Mouse (Mus musculus): Measurements from ENCODE around the gene Prdx6. TPM values are rescaled to one million over a fixed set of nuclear protein-coding genes. Genes with fewer than 3 reads are reported as not detected.
A peak's percentile ranks its signal among the peaks of the same experiment; 100 is the strongest.
"Not testable (repeated sequence)": the region's sequence is repeated elsewhere in the genome, so short reads cannot be mapped to it uniquely, and the experiment has no call there.

Gene Prdx6
- polyA plus RNA-seq, 1 experiment from 2014 or later = 243 TPM

- not testable (repeated sequence) for H3K27me3 ChIP-seq, H3K36me3 ChIP-seq, H3K9me3 ChIP-seq
- Histone ChIP-seq H3K4me2 (replicated peaks) (peak overlapping the region; percentile 61), H3K4me1 (peaks cover 12% of the 10 kb centered on the region), H3K9ac (replicated peaks) (peak overlapping the region; percentile 18; the same call in 1 of the 2 replicates), H3K27ac (replicated peaks) (peak overlapping the region; percentile 80), H3K4me3 (peak overlapping the region; percentile 43)
- WGBS = 35% methylated on average over 11 of the region's 11 CpGs
- ATAC-seq (replicated peaks) = peak; percentile 6
Measured at GRCm38 (mm10) chr1:161196364-161196763, 54.7 kb downstream of the Prdx6 start.

GRCm38 (mm10) chr1:161195541-161196351 lies 55.3 kb downstream of the Prdx6 start:
- ATAC-seq (replicated peaks) = peak; percentile 98
- WGBS = under 1% methylated on average over 16 of the region's 16 CpGs
- H3K9me3 ChIP-seq = no peaks in the 10 kb centered on the region
- H3K27ac ChIP-seq (replicated peaks) = peak overlapping the region; percentile 80
- H3K9ac ChIP-seq (replicated peaks) = peak overlapping the region; percentile 18; the same call in 1 of the 2 replicates
- H3K4me1 ChIP-seq = peaks cover 12% of the 10 kb centered on the region
- H3K36me3 ChIP-seq = no peaks in the 10 kb centered on the region
- peak overlapping the region; percentile 43 for H3K4me3 ChIP-seq
- no peaks in the 10 kb centered on the region for H3K27me3 ChIP-seq
- H3K4me2 ChIP-seq (replicated peaks) = peak overlapping the region; percentile 61

- no peak for ATAC-seq (replicated peaks)
- WGBS = 78% methylated on average over 9 of the region's 9 CpGs
- H3K4me1 ChIP-seq = peaks cover 6% of the 10 kb centered on the region
- H3K4me2 ChIP-seq (replicated peaks) = no peak overlapping the region
- H3K36me3 ChIP-seq = no peaks in the 10 kb centered on the region
- H3K27ac ChIP-seq (replicated peaks) = no peak overlapping the region
- no peaks in the 10 kb centered on the region for H3K9me3 ChIP-seq
- no peak overlapping the region for H3K4me3 ChIP-seq
- H3K9ac ChIP-seq (replicated peaks) = no peak overlapping the region
- H3K27me3 ChIP-seq = no peaks in the 10 kb centered on the region
Measured at GRCm38 (mm10) chr1:161190253-161190910, 60.6 kb downstream of the Prdx6 start.

Other genes with a start within 250 kb of the Prdx6 start
- 15.1 and 16.4 TPM in 2 replicates for gene Zbtb37, start 216.4 kb downstream of the Prdx6 start, polyA plus RNA-seq (2015; fragmentation: Nextera tagmentation; extraction: Ambion mirVana)
- 33.6 and 34.6 TPM in 2 replicates for gene Dars2, start 180.6 kb downstream of the Prdx6 start, polyA plus RNA-seq (2015; fragmentation: Nextera tagmentation; extraction: Ambion mirVana)
- gene Cenpl, start 180.5 kb downstream of the Prdx6 start, polyA plus RNA-seq (2015; fragmentation: Nextera tagmentation; extraction: Ambion mirVana) = 20.4 and 22.1 TPM in 2 replicates
- gene Klhl20, start 119.7 kb downstream of the Prdx6 start, polyA plus RNA-seq (2015; fragmentation: Nextera tagmentation; extraction: Ambion mirVana) = 18.4 and 18.9 TPM in 2 replicates
- 22.3 and 22.4 TPM in 2 replicates for gene Ankrd45, start 108.5 kb downstream of the Prdx6 start, polyA plus RNA-seq (2015; fragmentation: Nextera tagmentation; extraction: Ambion mirVana)
- 0.66 and 1.0 TPM in 2 replicates for gene Tex50, start 91.9 kb downstream of the Prdx6 start, polyA plus RNA-seq (2015; fragmentation: Nextera tagmentation; extraction: Ambion mirVana)
- gene Tnfsf4, start 144.2 kb upstream of the Prdx6 start, polyA plus RNA-seq (2015; fragmentation: Nextera tagmentation; extraction: Ambion mirVana) = not detected in 2 replicates
- gene Tnfsf18, start 243.4 kb upstream of the Prdx6 start, polyA plus RNA-seq (2015; fragmentation: Nextera tagmentation; extraction: Ambion mirVana) = not detected in 2 replicates

All from forebrain, embryonic 15.5 days (tissue).